Mouse (Mus musculus): ENCODE data around the gene Adamts4. TPM values are rescaled to one million over a fixed set of nuclear protein-coding genes. Genes with fewer than 3 reads are reported as not detected.

Gene Adamts4
- polyA plus RNA-seq, 1 experiment from 2014 or later, result 18.2 TPM

GRCm38 (mm10) chr1:171282086-171282805 is 32.0 kb downstream of the Adamts4 start:
- no peak for ATAC-seq (ENCODE audit: insufficient number of reproducible peaks, insufficient read depth, low FRiP score, low TSS enrichment)
- Histone ChIP-seq H3K27me3 (no peaks in the 10 kb centered on the region), H3K36me3 (peaks cover 61% of the 10 kb centered on the region), H3K4me1 (peaks cover 28% of the 10 kb centered on the region), H3K4me2 (replicated peaks) (peak overlapping the region; percentile 64; the same call in 1 of the 2 replicates), H3K9ac (no peak overlapping the region), H3K27ac (peak overlapping the region; percentile 83; the same call in 1 of the 2 replicates), H3K9me3 (no peaks in the 10 kb centered on the region), H3K4me3 (no peak overlapping the region)
- 79% methylated on average over 18 of the region's 18 CpGs for WGBS

GRCm38 (mm10) chr1:171283188-171284160 is 33.3 kb downstream of the Adamts4 start:
- H3K4me2 ChIP-seq (replicated peaks), result no peak overlapping the region
- 91% methylated on average over 18 of the region's 18 CpGs for WGBS
- peaks cover 34% of the 10 kb centered on the region for H3K4me1 ChIP-seq
- H3K27ac ChIP-seq, result no peak overlapping the region
- no peaks in the 10 kb centered on the region for H3K9me3 ChIP-seq
- H3K36me3 ChIP-seq, result peaks cover 51% of the 10 kb centered on the region
- no peak overlapping the region for H3K9ac ChIP-seq
- ATAC-seq (ENCODE audit: insufficient number of reproducible peaks, insufficient read depth, low FRiP score, low TSS enrichment), result no peak
- no peaks in the 10 kb centered on the region for H3K27me3 ChIP-seq
- no peak overlapping the region for H3K4me3 ChIP-seq

- WGBS, result 92% methylated on average over 15 of the region's 15 CpGs
- H3K36me3 ChIP-seq, result peaks cover 55% of the 10 kb centered on the region
Measured at GRCm38 (mm10) chr1:171284491-171284890, 34.3 kb downstream of the Adamts4 start.

GRCm38 (mm10) chr1:171285096-171285892 is 35.1 kb downstream of the Adamts4 start:
- H3K4me1 ChIP-seq, result peaks cover 24% of the 10 kb centered on the region
- 0 out of 2 replicates have a peak overlapping the region, but pooled peaks have one; percentile 7 for H3K9ac ChIP-seq
- H3K27ac ChIP-seq, result peak overlapping the region; percentile 17; the same call in 1 of the 2 replicates
- 88% methylated on average over 20 of the region's 20 CpGs for WGBS
- no peak overlapping the region for H3K4me2 ChIP-seq (replicated peaks)
- H3K27me3 ChIP-seq, result no peaks in the 10 kb centered on the region
- no peaks in the 10 kb centered on the region for H3K9me3 ChIP-seq
- ATAC-seq (ENCODE audit: insufficient number of reproducible peaks, insufficient read depth, low FRiP score, low TSS enrichment), result no peak
- no peak overlapping the region for H3K4me3 ChIP-seq
- peaks cover 61% of the 10 kb centered on the region for H3K36me3 ChIP-seq

More at GRCm38 (mm10) chr1:171284491-171284890, 34.3 kb downstream of the Adamts4 start:
- H3K27me3 ChIP-seq, result no peaks in the 10 kb centered on the region
- H3K9ac ChIP-seq, result no peak overlapping the region
- H3K27ac ChIP-seq, result no peak overlapping the region
- no peak overlapping the region for H3K4me3 ChIP-seq
- no peaks in the 10 kb centered on the region for H3K9me3 ChIP-seq
- H3K4me2 ChIP-seq (replicated peaks), result no peak overlapping the region
- H3K4me1 ChIP-seq, result peaks cover 32% of the 10 kb centered on the region
- ATAC-seq (ENCODE audit: insufficient number of reproducible peaks, insufficient read depth, low FRiP score, low TSS enrichment), result no peak

- peak overlapping the region; percentile 89 for H3K4me3 ChIP-seq
- 90% methylated on average over 19 of the region's 19 CpGs for WGBS
- H3K9ac ChIP-seq, result peak overlapping the region; percentile 95
- H3K27ac ChIP-seq, result no peak overlapping the region
- H3K36me3 ChIP-seq, result peaks cover 61% of the 10 kb centered on the region
- no peak for ATAC-seq (ENCODE audit: insufficient number of reproducible peaks, insufficient read depth, low FRiP score, low TSS enrichment)
- H3K4me2 ChIP-seq (replicated peaks), result peak overlapping the region; percentile 62
- H3K4me1 ChIP-seq, result peaks cover 24% of the 10 kb centered on the region
- no peaks in the 10 kb centered on the region for H3K9me3 ChIP-seq
- no peaks in the 10 kb centered on the region for H3K27me3 ChIP-seq
Measured at GRCm38 (mm10) chr1:171286517-171286916, 36.3 kb downstream of the Adamts4 start.

GRCm38 (mm10) chr1:171287136-171288081 is 37.2 kb downstream of the Adamts4 start, which contains the start of gene Usp21:
Usp21 (minus strand) TSS chr1:171287991.
- Histone ChIP-seq H3K9ac (peak within 1 kb of the TSS; percentile 95), H3K9me3 (no peaks in the 10 kb centered on the region), H3K4me3 (peak within 1 kb of the TSS; percentile 89), H3K27me3 (no peaks in the 10 kb centered on the region), H3K4me2 (replicated peaks) (peak within 1 kb of the TSS; percentile 62), H3K36me3 (peaks cover 57% of the 10 kb centered on the region), H3K4me1 (peaks cover 19% of the 10 kb centered on the region), H3K27ac (peak within 1 kb of the TSS; percentile 93)
- peak; percentile 91 for ATAC-seq (ENCODE audit: insufficient number of reproducible peaks, insufficient read depth, low FRiP score, low TSS enrichment)
- under 1% methylated on average over 49 of the region's 49 CpGs for WGBS

GRCm38 (mm10) chr1:171288328-171288727 is 38.1 kb downstream of the Adamts4 start:
- no peak for ATAC-seq (ENCODE audit: insufficient number of reproducible peaks, insufficient read depth, low FRiP score, low TSS enrichment)

GRCm38 (mm10) chr1:171293351-171293750 is 43.1 kb downstream of the Adamts4 start:
- H3K36me3 ChIP-seq, result peaks cover 17% of the 10 kb centered on the region
- H3K9me3 ChIP-seq, result no peaks in the 10 kb centered on the region
- peaks cover 11% of the 10 kb centered on the region; the same call in 1 of the 2 replicates for H3K27me3 ChIP-seq
- peak overlapping the region; percentile 69 for H3K4me2 ChIP-seq (replicated peaks)
- 77% methylated on average over 3 of the region's 3 CpGs for WGBS
- ATAC-seq (ENCODE audit: insufficient number of reproducible peaks, insufficient read depth, low FRiP score, low TSS enrichment), result no peak
- H3K27ac ChIP-seq, result no peak overlapping the region
- H3K9ac ChIP-seq, result no peak overlapping the region
- peaks cover 10% of the 10 kb centered on the region for H3K4me1 ChIP-seq
- H3K4me3 ChIP-seq, result peak overlapping the region; percentile 63; the same call in 1 of the 2 replicates

More at GRCm38 (mm10) chr1:171288328-171288727, 38.1 kb downstream of the Adamts4 start:
- H3K4me2 ChIP-seq (replicated peaks), result peak overlapping the region; percentile 62
- no peak overlapping the region for H3K9ac ChIP-seq
- H3K27me3 ChIP-seq, result no peaks in the 10 kb centered on the region
- peak overlapping the region; percentile 89 for H3K4me3 ChIP-seq
- 52% methylated on average over 4 of the region's 4 CpGs for WGBS
- H3K9me3 ChIP-seq, result no peaks in the 10 kb centered on the region
- H3K27ac ChIP-seq, result no peak overlapping the region
- peaks cover 20% of the 10 kb centered on the region for H3K4me1 ChIP-seq
- peaks cover 48% of the 10 kb centered on the region for H3K36me3 ChIP-seq

GRCm38 (mm10) chr1:171293906-171294297 is 43.7 kb downstream of the Adamts4 start:
- ATAC-seq (ENCODE audit: insufficient number of reproducible peaks, insufficient read depth, low FRiP score, low TSS enrichment), result no peak
- peak overlapping the region; percentile 69 for H3K9ac ChIP-seq
- peak overlapping the region; percentile 91 for H3K27ac ChIP-seq
- no peaks in the 10 kb centered on the region for H3K9me3 ChIP-seq
- peaks cover 9% of the 10 kb centered on the region for H3K4me1 ChIP-seq
- peak overlapping the region; percentile 69 for H3K4me2 ChIP-seq (replicated peaks)
- peaks cover 12% of the 10 kb centered on the region for H3K36me3 ChIP-seq
- H3K4me3 ChIP-seq, result peak overlapping the region; percentile 63
- H3K27me3 ChIP-seq, result peaks cover 14% of the 10 kb centered on the region; the same call in 1 of the 2 replicates
- WGBS, result 48% methylated on average over 5 of the region's 5 CpGs
